Mouse (Mus musculus): ENCODE data around the gene Tshz2. TPM values are rescaled to one million over a fixed set of nuclear protein-coding genes. Genes with fewer than 3 reads are reported as not detected.

Gene Tshz2
- polyA plus RNA-seq, 1 experiment from 2014 or later = 2.7 TPM

DNA sequence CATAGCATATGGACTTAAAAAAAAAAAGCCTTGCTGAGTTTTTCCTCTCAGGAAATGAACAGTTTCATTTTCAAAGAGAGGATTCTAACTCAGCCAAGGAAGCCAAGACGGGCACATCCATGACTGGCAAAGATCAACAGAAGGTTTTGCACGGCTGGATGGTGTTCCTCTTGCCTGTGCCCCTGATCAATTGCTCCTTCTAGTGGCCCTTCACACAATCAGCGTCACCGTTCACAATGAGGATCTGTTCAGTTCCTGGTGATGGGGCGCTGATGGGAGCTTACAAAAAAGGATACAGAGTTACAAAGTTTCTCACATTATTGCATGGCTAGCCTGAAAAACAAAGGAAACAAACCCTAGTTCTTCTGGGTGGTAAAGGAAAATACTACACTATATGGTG is 52.4 kb downstream of the Tshz2 start:
- no peak for DNase-seq (ENCODE audit: low spot score)
- WGBS = 54% methylated on average over 5 of the region's 5 CpGs
- peaks cover 9% of the 10 kb centered on the region; the same call in 1 of the 2 replicates for H3K4me1 ChIP-seq
- no peaks in the 10 kb centered on the region for H3K9me3 ChIP-seq
- H3K36me3 ChIP-seq (replicated peaks) = no peaks in the 10 kb centered on the region
- H3K27me3 ChIP-seq (replicated peaks; ENCODE audit: low read depth, poor library complexity, severe bottlenecking) = no peaks in the 10 kb centered on the region
- H3K4me3 ChIP-seq = no peak overlapping the region
- H3K27ac ChIP-seq (replicated peaks) = no peak overlapping the region

GRCm38 (mm10) chr2:169685747-169686146 is 52.9 kb downstream of the Tshz2 start:
- peaks cover 9% of the 10 kb centered on the region; the same call in 1 of the 2 replicates for H3K4me1 ChIP-seq
- WGBS = 87% methylated on average over 7 of the region's 7 CpGs

DNA sequence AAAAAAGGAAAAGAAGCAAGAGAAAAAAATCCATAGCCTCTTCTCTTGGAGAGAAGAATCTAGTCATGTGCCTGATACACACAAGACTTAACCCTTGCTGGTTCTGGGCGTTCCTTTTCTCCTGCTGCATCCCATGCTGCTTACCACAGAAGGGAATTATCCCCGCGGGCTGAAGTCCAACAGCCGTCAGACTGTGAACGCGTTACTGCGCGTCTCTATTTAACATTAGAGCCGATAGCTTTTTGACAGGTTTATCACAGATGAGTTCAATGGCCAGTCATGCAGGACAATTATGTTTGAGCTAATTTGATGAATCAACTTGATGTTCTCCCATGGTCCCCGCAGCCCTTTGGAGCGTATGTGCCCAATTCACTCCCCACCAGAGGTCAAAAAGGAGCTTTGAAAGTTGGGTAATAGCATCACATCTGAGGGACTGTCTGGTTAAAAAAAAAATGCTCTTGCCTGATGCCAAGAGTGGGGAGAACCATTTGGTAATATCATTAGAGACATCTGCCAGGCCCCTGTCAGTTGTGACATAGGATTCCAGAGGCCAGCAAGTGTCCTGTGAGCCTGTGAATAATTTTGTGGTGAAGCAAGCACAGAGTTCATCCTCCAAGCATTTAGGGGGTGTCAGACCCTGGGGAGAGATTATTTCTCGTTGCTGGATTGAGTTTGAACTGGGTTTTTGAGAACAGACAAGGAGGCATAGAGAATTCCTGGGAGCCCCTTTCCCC is 54.1 kb downstream of the Tshz2 start:
- peaks cover 9% of the 10 kb centered on the region; the same call in 1 of the 2 replicates for H3K4me1 ChIP-seq
- no peaks in the 10 kb centered on the region for H3K36me3 ChIP-seq (replicated peaks)
- H3K4me3 ChIP-seq = no peak overlapping the region
- no peak overlapping the region for H3K27ac ChIP-seq (replicated peaks)
- H3K27me3 ChIP-seq (replicated peaks; ENCODE audit: low read depth, poor library complexity, severe bottlenecking) = no peaks in the 10 kb centered on the region
- no peaks in the 10 kb centered on the region for H3K9me3 ChIP-seq
- 85% methylated on average over 12 of the region's 12 CpGs for WGBS
- DNase-seq (ENCODE audit: low spot score) = no peak

More at GRCm38 (mm10) chr2:169685747-169686146, 52.9 kb downstream of the Tshz2 start:
- Histone ChIP-seq H3K27ac (replicated peaks) (no peak overlapping the region), H3K9me3 (no peaks in the 10 kb centered on the region), H3K36me3 (replicated peaks) (no peaks in the 10 kb centered on the region), H3K4me3 (no peak overlapping the region), H3K27me3 (replicated peaks; ENCODE audit: low read depth, poor library complexity, severe bottlenecking) (no peaks in the 10 kb centered on the region)
- DNase-seq (ENCODE audit: low spot score) = no peak

DNA sequence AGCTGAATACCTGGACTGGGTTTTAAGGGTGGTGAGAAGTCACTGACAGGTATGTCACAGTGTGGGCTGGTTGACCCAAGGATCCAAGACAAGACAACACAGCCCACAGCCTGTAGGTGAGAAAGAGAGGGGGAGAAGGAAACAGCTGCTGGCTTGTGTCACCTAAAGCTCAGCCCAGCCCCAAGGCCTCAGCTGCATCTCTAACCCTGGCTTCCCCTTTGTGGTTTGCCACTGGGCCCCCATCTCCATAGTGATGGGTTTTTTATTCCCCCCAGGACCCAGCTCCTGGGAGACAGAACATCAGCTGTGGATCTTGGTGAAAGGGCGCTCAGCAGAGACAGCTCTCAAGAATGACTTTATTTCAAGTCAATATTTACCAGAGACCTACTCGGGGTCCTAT is 57.2 kb downstream of the Tshz2 start:
- Histone ChIP-seq H3K27me3 (replicated peaks; ENCODE audit: low read depth, poor library complexity, severe bottlenecking) (no peaks in the 10 kb centered on the region), H3K27ac (replicated peaks) (no peak overlapping the region), H3K36me3 (replicated peaks) (no peaks in the 10 kb centered on the region), H3K4me3 (no peak overlapping the region), H3K9me3 (no peaks in the 10 kb centered on the region), H3K4me1 (peaks cover 8% of the 10 kb centered on the region; the same call in 1 of the 2 replicates)
- WGBS = 93% methylated on average over 2 of the region's 2 CpGs
- no peak for DNase-seq (ENCODE audit: low spot score)

- H3K4me3 ChIP-seq = no peak overlapping the region
- no peaks in the 10 kb centered on the region for H3K27me3 ChIP-seq (replicated peaks; ENCODE audit: low read depth, poor library complexity, severe bottlenecking)
- H3K36me3 ChIP-seq (replicated peaks) = no peaks in the 10 kb centered on the region
- no peak for DNase-seq (ENCODE audit: low spot score)
- H3K4me1 ChIP-seq = 0 out of 2 replicates have a peak, but pooled peaks cover 4% of the 10 kb centered on the region
- WGBS = 91% methylated on average over 9 of the region's 9 CpGs
- H3K27ac ChIP-seq (replicated peaks) = no peak overlapping the region
- no peaks in the 10 kb centered on the region for H3K9me3 ChIP-seq
Observed at GRCm38 (mm10) chr2:169694494-169694893, 61.7 kb downstream of the Tshz2 start.

GRCm38 (mm10) chr2:169695025-169695424 is 62.2 kb downstream of the Tshz2 start:
- Histone ChIP-seq H3K36me3 (replicated peaks) (no peaks in the 10 kb centered on the region), H3K9me3 (no peaks in the 10 kb centered on the region), H3K27me3 (replicated peaks; ENCODE audit: low read depth, poor library complexity, severe bottlenecking) (no peaks in the 10 kb centered on the region), H3K4me3 (no peak overlapping the region), H3K4me1 (peaks cover 8% of the 10 kb centered on the region), H3K27ac (replicated peaks) (peak overlapping the region; percentile 19; the same call in 1 of the 2 replicates)
- 90% methylated on average over 9 of the region's 9 CpGs for WGBS
- DNase-seq (ENCODE audit: low spot score) = no peak

DNA sequence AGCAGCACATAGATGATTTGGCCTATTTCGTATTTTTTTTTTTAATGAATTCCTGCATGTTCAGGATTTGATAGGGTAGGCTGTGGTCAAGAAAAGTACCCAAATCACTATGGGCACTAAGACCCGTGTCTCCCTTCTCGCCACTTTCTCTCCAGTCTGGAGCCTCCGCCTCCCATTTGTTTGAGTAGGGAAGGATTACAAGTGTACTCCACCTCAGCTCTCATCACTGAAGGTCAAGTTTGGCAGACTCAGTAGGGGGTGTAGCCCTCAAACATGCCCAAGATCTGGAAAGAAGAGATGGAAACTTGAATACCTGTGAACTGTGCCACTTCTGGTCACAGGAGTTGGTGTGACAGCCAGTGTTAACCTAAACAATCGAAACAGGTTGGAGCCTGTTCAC is 66.3 kb downstream of the Tshz2 start:
- Histone ChIP-seq H3K27ac (replicated peaks) (no peak overlapping the region), H3K4me3 (no peak overlapping the region), H3K36me3 (replicated peaks) (no peaks in the 10 kb centered on the region), H3K9me3 (no peaks in the 10 kb centered on the region), H3K4me1 (peaks cover 23% of the 10 kb centered on the region), H3K27me3 (replicated peaks; ENCODE audit: low read depth, poor library complexity, severe bottlenecking) (no peaks in the 10 kb centered on the region)
- WGBS = 86% methylated on average over 5 of the region's 5 CpGs
- DNase-seq (ENCODE audit: low spot score) = no peak

DNA sequence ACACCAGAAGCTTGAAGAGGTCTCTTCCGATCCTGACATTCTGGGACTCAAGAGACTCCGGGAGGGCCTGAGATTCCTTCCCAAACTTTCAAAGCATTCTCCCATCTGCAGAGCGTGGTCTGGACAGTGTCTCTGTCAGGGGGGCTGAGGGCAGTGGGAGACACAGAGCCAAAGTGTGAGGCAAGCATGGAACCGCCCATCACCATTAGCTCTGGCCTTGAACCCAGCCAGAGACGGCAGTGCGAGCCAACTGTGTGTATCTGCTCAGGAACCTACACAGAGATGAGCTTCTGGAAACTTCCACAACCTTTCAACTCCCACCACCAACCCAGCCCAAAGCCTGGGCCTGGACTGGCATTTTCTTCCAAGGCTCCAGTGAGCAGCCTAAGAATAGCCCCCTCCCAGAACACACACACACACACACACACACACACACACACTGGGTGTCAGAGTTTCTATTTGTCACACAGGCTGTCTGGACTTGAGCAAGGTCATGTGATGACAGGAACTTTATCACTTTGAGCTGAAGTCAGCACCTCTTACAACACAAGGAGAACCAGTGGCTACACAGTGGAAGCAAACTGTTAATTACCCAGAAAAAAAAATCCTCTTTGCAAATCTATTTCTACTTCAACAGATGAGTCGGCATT is 67.2 kb downstream of the Tshz2 start:
- Histone ChIP-seq H3K36me3 (replicated peaks) (no peaks in the 10 kb centered on the region), H3K27ac (replicated peaks) (peak overlapping the region; percentile 35; the same call in 1 of the 2 replicates), H3K4me1 (peaks cover 21% of the 10 kb centered on the region), H3K27me3 (replicated peaks; ENCODE audit: low read depth, poor library complexity, severe bottlenecking) (no peaks in the 10 kb centered on the region), H3K9me3 (no peaks in the 10 kb centered on the region), H3K4me3 (no peak overlapping the region)
- peak; percentile 56 for DNase-seq (ENCODE audit: low spot score)
- 80% methylated on average over 7 of the region's 7 CpGs for WGBS

GRCm38 (mm10) chr2:169702725-169703486 is 70.1 kb downstream of the Tshz2 start:
- no peak overlapping the region for H3K4me3 ChIP-seq
- H3K27ac ChIP-seq (replicated peaks) = peak overlapping the region; percentile 30
- no peaks in the 10 kb centered on the region for H3K27me3 ChIP-seq (replicated peaks; ENCODE audit: low read depth, poor library complexity, severe bottlenecking)
- 62% methylated on average over 15 of the region's 15 CpGs for WGBS
- H3K4me1 ChIP-seq = peaks cover 19% of the 10 kb centered on the region
- no peaks in the 10 kb centered on the region for H3K9me3 ChIP-seq
- no peak for DNase-seq (ENCODE audit: low spot score)
- no peaks in the 10 kb centered on the region for H3K36me3 ChIP-seq (replicated peaks)

DNA sequence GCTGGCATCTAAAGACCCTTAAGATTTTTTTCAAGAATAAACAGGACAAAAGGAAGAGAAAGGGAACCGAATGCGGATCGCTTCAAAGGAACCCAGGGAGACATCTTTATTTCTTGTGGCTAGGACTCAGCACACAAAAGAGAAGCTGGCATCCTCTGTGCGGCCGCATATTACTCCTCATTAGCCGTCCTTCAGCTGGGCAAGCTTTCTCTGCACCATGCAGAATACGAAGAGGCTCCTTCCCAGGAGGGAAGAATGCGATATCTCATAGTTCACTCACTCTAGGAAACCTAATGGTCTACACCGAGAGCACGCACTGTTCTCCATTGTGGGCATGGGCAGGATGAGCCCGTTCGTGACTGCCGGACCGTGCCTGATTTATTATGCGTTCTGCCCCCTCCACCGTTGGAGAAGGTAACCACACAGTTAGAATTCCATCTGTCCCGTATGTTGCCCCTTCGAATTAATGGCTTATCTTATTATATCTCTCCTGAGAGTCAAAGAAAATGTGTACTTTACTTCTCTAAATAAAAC is 89.0 kb downstream of the Tshz2 start:
- H3K4me3 ChIP-seq = no peak overlapping the region
- H3K27me3 ChIP-seq (replicated peaks; ENCODE audit: low read depth, poor library complexity, severe bottlenecking) = no peaks in the 10 kb centered on the region
- peaks cover 41% of the 10 kb centered on the region for H3K4me1 ChIP-seq
- no peak overlapping the region for H3K27ac ChIP-seq (replicated peaks)
- no peak for DNase-seq (ENCODE audit: low spot score)
- 84% methylated on average over 18 of the region's 18 CpGs for WGBS
- H3K36me3 ChIP-seq (replicated peaks) = no peaks in the 10 kb centered on the region
- H3K9me3 ChIP-seq = no peaks in the 10 kb centered on the region

- H3K27me3 ChIP-seq (replicated peaks; ENCODE audit: low read depth, poor library complexity, severe bottlenecking) = no peaks in the 10 kb centered on the region
- no peaks in the 10 kb centered on the region for H3K9me3 ChIP-seq
- 84% methylated on average over 6 of the region's 6 CpGs for WGBS
- H3K36me3 ChIP-seq (replicated peaks) = no peaks in the 10 kb centered on the region
- H3K27ac ChIP-seq (replicated peaks) = no peak overlapping the region
- no peak for DNase-seq (ENCODE audit: low spot score)
- H3K4me1 ChIP-seq = peaks cover 38% of the 10 kb centered on the region
- H3K4me3 ChIP-seq = no peak overlapping the region
Observed at GRCm38 (mm10) chr2:169722341-169722740, 89.5 kb downstream of the Tshz2 start.

DNA sequence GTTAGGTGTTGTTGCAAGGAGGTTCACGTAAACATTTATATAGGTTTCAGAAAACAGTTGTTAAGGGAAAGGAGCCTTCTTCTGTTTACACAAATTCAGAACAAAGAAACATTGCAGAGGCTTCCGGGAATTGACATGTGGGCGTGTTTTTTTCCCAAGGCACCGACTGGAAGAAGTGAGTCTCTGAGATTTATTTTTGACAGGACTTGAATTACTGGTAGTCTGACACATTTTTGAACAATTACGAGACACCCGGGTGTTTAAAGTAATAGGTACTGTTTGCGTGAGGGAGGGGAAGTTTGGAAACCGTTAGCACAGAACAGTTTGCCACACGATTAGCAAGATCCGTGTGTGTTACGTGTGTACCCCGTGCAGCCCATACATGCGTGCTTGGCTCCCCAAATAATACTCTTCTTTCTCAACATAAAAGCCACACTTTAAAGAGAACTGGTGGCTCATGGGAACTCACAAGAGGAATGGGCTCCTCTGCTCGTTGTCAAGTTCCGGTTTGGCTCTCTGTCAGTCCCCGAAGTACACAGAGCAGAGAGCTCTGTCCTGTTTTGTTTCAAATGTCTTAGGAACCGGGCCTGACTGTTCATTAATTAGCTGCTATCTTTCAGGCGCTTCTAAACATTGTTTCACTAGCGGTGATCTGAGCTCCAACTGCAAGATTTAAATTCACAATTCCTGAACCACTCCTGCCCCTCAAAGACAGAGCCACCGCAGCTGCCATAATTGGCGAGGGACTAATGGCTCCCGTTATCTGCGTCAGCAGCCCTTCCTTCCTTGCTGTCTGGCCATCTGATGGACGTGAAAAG is 91.0 kb downstream of the Tshz2 start:
- DNase-seq (ENCODE audit: low spot score) = no peak
- H3K27me3 ChIP-seq (replicated peaks; ENCODE audit: low read depth, poor library complexity, severe bottlenecking) = no peaks in the 10 kb centered on the region
- no peaks in the 10 kb centered on the region for H3K36me3 ChIP-seq (replicated peaks)
- H3K4me1 ChIP-seq = peaks cover 35% of the 10 kb centered on the region
- H3K9me3 ChIP-seq = no peaks in the 10 kb centered on the region
- H3K27ac ChIP-seq (replicated peaks) = peak overlapping the region; percentile 27
- WGBS = 68% methylated on average over 24 of the region's 24 CpGs
- no peak overlapping the region for H3K4me3 ChIP-seq

Data from embryonic facial prominence, embryonic 10.5 days (tissue).